Mouse (Mus musculus) kidney, embryonic 15.5 days (tissue): ENCODE results near the gene Olfr411. TPM values are rescaled to one million over a fixed set of nuclear protein-coding genes. Genes with fewer than 3 reads are reported as not detected.

Experiments
- ATAC-seq: fragments of 200-750 bp; cut with Nextera tagmentation; replicated peaks from 2 replicates; pipeline ENCODE4 v1.8.0; 2017; ENCODE audit warnings: moderate TSS enrichment; ENCODE audit not compliant: low FRiP score
- H3K27ac ChIP-seq: fragments of 300-500 bp; sonication (generic); 2 replicates; pipeline ENCODE4 v1.5.1; 2015; ENCODE audit warnings: mild to moderate bottlenecking, inconsistent platforms
- H3K27me3 ChIP-seq: fragments of 300-500 bp; sonication (generic); 2 replicates; pipeline ENCODE4 v1.6.1; 2015; ENCODE audit warnings: inconsistent platforms
- H3K36me3 ChIP-seq: fragments of 300-500 bp; sonication (generic); 2 replicates; pipeline ENCODE4 v1.6.1; 2015; ENCODE audit warnings: inconsistent platforms
- H3K4me1 ChIP-seq: fragments of 300-500 bp; sonication (generic); 2 replicates; pipeline ENCODE4 v1.6.1; 2015; ENCODE audit warnings: inconsistent platforms
- H3K4me2 ChIP-seq: fragments of 300-500 bp; sonication (generic); 2 replicates; pipeline ENCODE4 v1.6.1; 2015; ENCODE audit warnings: moderate library complexity, mild to moderate bottlenecking, inconsistent platforms
- H3K4me3 ChIP-seq: fragments of 300-500 bp; sonication (generic); replicated peaks from 2 replicates; pipeline ENCODE4 v1.5.1; 2015; ENCODE audit warnings: mild to moderate bottlenecking, inconsistent platforms
- H3K9ac ChIP-seq: fragments of 300-500 bp; sonication (generic); 2 replicates; pipeline ENCODE4 v1.6.1; 2015; ENCODE audit warnings: mild to moderate bottlenecking, inconsistent platforms
- H3K9me3 ChIP-seq: fragments of 300-500 bp; sonication (generic); replicated peaks from 2 replicates; pipeline ENCODE4 v1.6.1; 2016; ENCODE audit warnings: inconsistent platforms
- WGBS: fragments of 180-500 bp; shearing (Covaris S2); methylation state at CpG from one replicate; pipeline ENCODE4 v1.1.7; 2015; ENCODE audit warnings: mixed read lengths; 5-methylcytosine and 5-hydroxymethylcytosine counted together
- polyA plus RNA-seq: library from polyadenylated mRNA; unstranded; fragments of >200 nt; fragmentation: Nextera tagmentation; extraction: Ambion mirVana; gene quantifications from 2 replicates; pipeline ENCODE4 v1.2.1, GENCODE M21; 2015

The Olfr411 gene
- polyA plus RNA-seq, result not detected in 2 replicates

GRCm38 (mm10) chr11:74352550-74352949 is at the start of gene Olfr411:
Gene Olfr411, minus strand, starts transcription at chr11:74352650.
- Histone ChIP-seq H3K4me1 (no peaks in the 10 kb centered on the region), H3K9me3 (0 out of 2 replicates have a peak, but pooled peaks cover 3% of the 10 kb centered on the region), H3K9ac (no peak within 1 kb of the TSS), H3K4me2 (no peak within 1 kb of the TSS), H3K27me3 (no peaks in the 10 kb centered on the region), H3K4me3 (no peak within 1 kb of the TSS), H3K27ac (no peak within 1 kb of the TSS), H3K36me3 (no peaks in the 10 kb centered on the region)
- ATAC-seq, result no peak
- WGBS, result 79% methylated on average over 3 of the region's 3 CpGs

DNA sequence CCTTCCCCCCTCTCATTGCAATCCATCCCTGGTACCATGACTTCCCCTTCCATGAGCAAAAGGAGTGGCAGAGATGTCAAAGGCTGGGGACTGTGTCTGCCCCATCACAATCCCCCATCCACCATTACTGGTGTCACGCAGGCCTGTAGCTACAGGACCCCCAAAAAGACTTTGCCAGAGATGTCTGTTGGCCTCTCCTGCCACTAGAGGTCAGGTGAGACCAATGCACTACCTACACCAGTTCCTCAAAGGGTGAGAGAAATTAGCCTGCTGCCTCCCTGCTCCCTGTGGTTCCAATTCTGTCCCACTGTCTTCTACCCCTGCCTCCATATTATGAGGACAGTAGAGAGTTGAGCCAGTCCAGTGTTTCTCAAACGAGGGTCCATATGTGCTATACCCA is 49.7 kb upstream of the Olfr411 start:
- Histone ChIP-seq H3K4me2 (no peak overlapping the region), H3K36me3 (no peaks in the 10 kb centered on the region), H3K4me3 (no peak overlapping the region), H3K9ac (no peak overlapping the region), H3K27ac (no peak overlapping the region), H3K9me3 (no peaks in the 10 kb centered on the region), H3K4me1 (no peaks in the 10 kb centered on the region), H3K27me3 (no peaks in the 10 kb centered on the region)
- ATAC-seq, result no peak
- WGBS, result 63% methylated on average over 2 of the region's 2 CpGs

- Histone ChIP-seq H3K27ac (no peak overlapping the region), H3K4me3 (no peak overlapping the region), H3K9me3 (no peaks in the 10 kb centered on the region), H3K4me2 (no peak overlapping the region), H3K4me1 (no peaks in the 10 kb centered on the region), H3K9ac (no peak overlapping the region), H3K36me3 (no peaks in the 10 kb centered on the region), H3K27me3 (no peaks in the 10 kb centered on the region)
- ATAC-seq, result no peak
- WGBS, result 74% methylated on average over 18 of the region's 18 CpGs
Observed at GRCm38 (mm10) chr11:74395583-74395982, 43.1 kb upstream of the Olfr411 start.

GRCm38 (mm10) chr11:74393489-74393888 is 41.0 kb upstream of the Olfr411 start:
- 0 out of 2 replicates have a peak, but pooled peaks cover 2% of the 10 kb centered on the region for H3K36me3 ChIP-seq
- no peaks in the 10 kb centered on the region for H3K27me3 ChIP-seq
- no peaks in the 10 kb centered on the region for H3K9me3 ChIP-seq
- ATAC-seq, result no peak
- no peak overlapping the region for H3K9ac ChIP-seq
- no peak overlapping the region for H3K27ac ChIP-seq
- no peak overlapping the region for H3K4me2 ChIP-seq
- 87% methylated on average over 5 of the region's 5 CpGs for WGBS
- H3K4me3 ChIP-seq, result no peak overlapping the region
- no peaks in the 10 kb centered on the region for H3K4me1 ChIP-seq

- Histone ChIP-seq H3K27me3 (no peaks in the 10 kb centered on the region), H3K9ac (no peak overlapping the region), H3K9me3 (no peaks in the 10 kb centered on the region), H3K4me1 (no peaks in the 10 kb centered on the region), H3K4me2 (no peak overlapping the region), H3K27ac (no peak overlapping the region), H3K36me3 (0 out of 2 replicates have a peak, but pooled peaks cover 8% of the 10 kb centered on the region), H3K4me3 (no peak overlapping the region)
- 66% methylated on average over 6 of the region's 6 CpGs for WGBS
- ATAC-seq, result no peak
Observed at GRCm38 (mm10) chr11:74392903-74393302, 40.5 kb upstream of the Olfr411 start.

DNA sequence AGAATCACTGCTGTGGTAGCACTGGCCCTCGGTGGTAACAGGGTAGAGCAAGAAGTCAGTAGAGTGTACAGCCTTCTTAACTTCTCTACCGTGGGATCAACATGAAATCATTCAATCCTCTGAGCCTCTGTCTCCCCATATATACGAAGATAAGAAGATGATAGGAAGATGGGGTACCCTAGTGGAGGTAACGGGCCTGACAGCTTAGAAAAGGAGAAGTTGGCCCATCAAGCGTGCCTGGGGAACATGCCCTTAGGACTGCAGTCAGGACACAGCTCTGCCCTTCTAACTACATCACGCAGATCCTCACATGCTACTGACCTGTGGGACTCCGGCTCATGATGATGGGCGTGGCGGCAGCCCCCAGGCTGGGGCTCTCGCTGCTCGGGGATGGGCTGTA is 39.4 kb upstream of the Olfr411 start:
- Histone ChIP-seq H3K9me3 (no peaks in the 10 kb centered on the region), H3K36me3 (0 out of 2 replicates have a peak, but pooled peaks cover 8% of the 10 kb centered on the region), H3K9ac (no peak overlapping the region), H3K27me3 (no peaks in the 10 kb centered on the region), H3K4me2 (no peak overlapping the region), H3K27ac (no peak overlapping the region), H3K4me3 (no peak overlapping the region), H3K4me1 (no peaks in the 10 kb centered on the region)
- ATAC-seq, result no peak
- WGBS, result 84% methylated on average over 11 of the region's 11 CpGs

GRCm38 (mm10) chr11:74387203-74387602 is 34.8 kb upstream of the Olfr411 start:
- H3K4me1 ChIP-seq, result 0 out of 2 replicates have a peak, but pooled peaks cover 5% of the 10 kb centered on the region
- ATAC-seq, result no peak
- no peak overlapping the region for H3K4me2 ChIP-seq
- 0 out of 2 replicates have a peak, but pooled peaks cover 8% of the 10 kb centered on the region for H3K36me3 ChIP-seq
- no peak overlapping the region for H3K9ac ChIP-seq
- H3K27me3 ChIP-seq, result no peaks in the 10 kb centered on the region
- H3K4me3 ChIP-seq, result no peak overlapping the region
- no peak overlapping the region for H3K27ac ChIP-seq
- 75% methylated on average over 5 of the region's 5 CpGs for whole genome bisulfite sequencing
- no peaks in the 10 kb centered on the region for H3K9me3 ChIP-seq

DNA sequence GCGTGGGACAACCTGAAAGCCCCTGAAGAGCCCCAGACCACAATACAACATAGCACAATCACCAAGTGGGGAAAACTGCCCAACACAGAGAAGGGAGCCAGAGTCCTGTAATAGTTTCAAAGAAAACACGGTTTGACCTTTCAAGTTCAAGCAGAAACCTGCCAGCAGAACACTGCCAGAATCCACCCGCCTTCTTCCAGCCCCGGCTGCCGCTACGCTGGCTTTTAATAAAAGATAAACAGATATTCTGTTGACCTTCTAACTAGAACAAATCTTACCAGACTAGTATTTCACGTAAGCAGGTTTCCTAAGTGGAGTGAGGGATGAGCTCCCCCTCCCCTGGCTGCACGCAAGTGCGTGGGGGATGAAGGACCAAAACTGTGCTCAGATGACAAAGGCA is 33.2 kb upstream of the Olfr411 start:
- no peak for ATAC-seq
- H3K27ac ChIP-seq, result peak overlapping the region; percentile 37; the same call in 1 of the 2 replicates
- H3K4me3 ChIP-seq, result no peak overlapping the region
- 48% methylated on average over 9 of the region's 9 CpGs for WGBS
- 0 out of 2 replicates have a peak, but pooled peaks cover 5% of the 10 kb centered on the region for H3K4me1 ChIP-seq
- no peaks in the 10 kb centered on the region for H3K27me3 ChIP-seq
- no peaks in the 10 kb centered on the region for H3K9me3 ChIP-seq
- H3K4me2 ChIP-seq, result no peak overlapping the region
- H3K36me3 ChIP-seq, result 0 out of 2 replicates have a peak, but pooled peaks cover 8% of the 10 kb centered on the region
- no peak overlapping the region for H3K9ac ChIP-seq

DNA sequence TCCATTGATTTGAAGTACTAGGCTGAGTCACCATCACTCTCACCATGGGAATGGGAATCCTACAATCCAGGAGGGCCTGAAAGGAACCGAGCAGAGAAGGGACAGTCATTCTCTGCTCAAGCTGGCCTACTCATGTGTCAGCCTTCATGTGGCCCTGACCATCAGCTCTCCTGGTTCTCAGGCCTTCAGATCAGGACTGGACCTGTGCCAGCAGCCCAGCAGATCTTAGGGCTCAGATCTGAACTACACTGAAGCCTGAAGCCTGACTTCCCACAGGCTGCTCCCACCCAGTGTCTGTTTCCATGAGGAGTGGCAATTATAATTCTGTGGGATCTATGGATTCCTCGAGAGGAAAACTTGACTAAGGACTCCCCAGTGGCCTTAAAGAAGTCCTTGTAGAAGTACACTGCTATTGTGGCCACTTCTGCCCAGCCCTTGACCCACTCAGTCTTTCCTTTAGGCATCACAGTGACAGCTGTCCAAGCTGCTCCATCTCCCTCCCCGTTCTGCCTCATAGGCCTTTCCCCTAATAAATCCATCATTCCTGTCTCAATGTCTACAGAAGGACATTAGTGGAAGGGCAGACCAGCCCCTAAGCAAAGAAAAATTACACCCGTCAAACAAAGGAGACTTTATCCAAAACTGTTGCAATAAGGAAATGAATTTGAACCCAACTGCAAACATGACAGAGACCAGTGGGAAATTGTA is 26.9 kb upstream of the Olfr411 start:
- no peak overlapping the region for H3K27ac ChIP-seq
- no peaks in the 10 kb centered on the region for H3K4me1 ChIP-seq
- H3K4me2 ChIP-seq, result no peak overlapping the region
- no peaks in the 10 kb centered on the region for H3K27me3 ChIP-seq
- H3K9ac ChIP-seq, result no peak overlapping the region
- H3K4me3 ChIP-seq, result no peak overlapping the region
- H3K9me3 ChIP-seq, result no peaks in the 10 kb centered on the region
- no peak for ATAC-seq
- WGBS, result 51% methylated on average over 4 of the region's 4 CpGs
- H3K36me3 ChIP-seq, result no peaks in the 10 kb centered on the region

DNA sequence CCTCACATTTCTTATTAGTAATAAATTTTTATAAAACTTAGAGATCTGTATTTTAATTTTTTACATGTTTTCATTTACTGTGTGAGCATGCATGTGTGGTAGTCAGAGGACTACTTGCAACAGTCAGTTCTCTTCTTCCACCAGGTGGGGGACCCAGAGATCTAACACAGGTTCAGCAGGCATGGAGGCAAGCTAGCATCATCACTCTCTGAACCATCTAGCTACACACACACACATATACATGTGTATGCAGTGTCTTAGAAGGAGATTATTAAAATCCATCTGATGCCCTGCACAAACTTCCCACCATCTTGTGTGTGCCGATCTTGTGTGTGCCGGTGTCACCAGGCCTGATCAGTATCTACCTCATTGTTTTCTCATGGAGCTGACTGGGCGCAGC is 24.4 kb upstream of the Olfr411 start:
- H3K9me3 ChIP-seq, result no peaks in the 10 kb centered on the region
- H3K4me1 ChIP-seq, result no peaks in the 10 kb centered on the region
- H3K4me3 ChIP-seq, result no peak overlapping the region
- H3K36me3 ChIP-seq, result no peaks in the 10 kb centered on the region
- 70% methylated on average over 3 of the region's 3 CpGs for WGBS
- H3K9ac ChIP-seq, result no peak overlapping the region
- no peak overlapping the region for H3K27ac ChIP-seq
- H3K27me3 ChIP-seq, result no peaks in the 10 kb centered on the region
- 0 out of 2 replicates have a peak, but pooled peaks have one; percentile 33 for ATAC-seq
- no peak overlapping the region for H3K4me2 ChIP-seq

DNA sequence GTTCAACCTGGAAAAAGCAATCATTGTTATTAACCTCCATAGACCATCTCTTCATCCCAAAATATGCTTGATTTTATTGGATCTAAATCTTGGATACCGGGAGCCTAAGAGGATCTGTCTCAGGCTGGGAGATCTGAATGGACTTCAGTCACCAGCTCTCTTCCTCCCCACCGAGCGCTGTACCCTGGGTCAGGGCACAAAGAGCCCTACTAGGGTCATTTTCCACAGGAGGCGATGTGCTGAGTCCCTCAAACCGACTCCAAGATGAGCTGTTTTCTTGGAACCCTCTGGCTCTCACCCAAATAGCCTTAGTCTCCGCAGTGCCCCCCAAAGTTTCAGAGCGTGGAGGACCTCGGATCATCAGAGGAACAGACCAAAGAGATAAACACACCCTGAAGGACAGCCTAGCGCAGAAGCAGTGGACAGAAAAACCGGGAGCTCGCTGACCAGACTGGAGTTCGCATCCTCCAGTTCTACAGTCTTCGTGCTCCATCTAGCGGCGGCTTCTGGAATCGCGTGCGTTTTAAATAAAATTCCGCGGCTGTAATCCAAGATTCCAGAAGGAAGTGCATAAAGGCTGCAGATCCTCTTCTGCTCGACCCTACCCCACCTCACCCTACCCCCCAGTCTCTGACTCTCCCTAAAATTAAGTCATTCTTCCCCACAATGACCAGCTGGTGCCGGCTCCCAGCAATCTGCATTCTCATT is 19.1 kb upstream of the Olfr411 start:
- WGBS, result 13% methylated on average over 22 of the region's 22 CpGs
- H3K4me2 ChIP-seq, result no peak overlapping the region
- H3K9me3 ChIP-seq, result no peaks in the 10 kb centered on the region
- H3K4me1 ChIP-seq, result no peaks in the 10 kb centered on the region
- ATAC-seq, result 0 out of 2 replicates have a peak, but pooled peaks have one; percentile 49
- no peaks in the 10 kb centered on the region for H3K36me3 ChIP-seq
- H3K27me3 ChIP-seq, result peaks cover 11% of the 10 kb centered on the region
- no peak overlapping the region for H3K9ac ChIP-seq
- H3K4me3 ChIP-seq, result no peak overlapping the region
- H3K27ac ChIP-seq, result no peak overlapping the region

DNA sequence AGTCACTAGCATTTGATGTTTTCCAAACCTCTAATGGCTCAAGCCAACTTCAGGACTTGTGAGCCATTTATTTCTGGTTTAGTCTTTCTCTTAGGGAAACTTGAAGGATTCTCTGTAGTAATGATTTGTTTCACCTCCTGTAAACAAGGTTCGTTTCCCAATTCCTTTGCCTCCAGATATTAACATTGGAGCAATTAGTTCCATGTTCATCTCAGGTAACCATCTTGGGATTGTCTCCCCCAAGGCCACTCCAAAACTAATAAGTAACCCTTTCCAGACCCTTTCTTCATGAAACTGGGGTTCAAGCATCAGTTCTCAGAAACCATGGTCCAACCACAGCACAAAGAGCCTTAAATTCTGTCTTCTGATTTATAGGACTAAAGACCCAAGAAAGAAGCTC is 9.3 kb upstream of the Olfr411 start, which contains the start of gene Olfr412:
Olfr412 (plus strand) TSS at position 301 of the 400 bp plus-strand sequence.
- H3K27me3 ChIP-seq, result no peaks in the 10 kb centered on the region
- H3K4me2 ChIP-seq, result no peak within 1 kb of the TSS
- H3K9ac ChIP-seq, result no peak within 1 kb of the TSS
- H3K9me3 ChIP-seq, result peaks cover 7% of the 10 kb centered on the region
- H3K27ac ChIP-seq, result no peak within 1 kb of the TSS
- 75% methylated on average over 1 of the region's 1 CpGs for WGBS
- no peaks in the 10 kb centered on the region for H3K36me3 ChIP-seq
- no peak for ATAC-seq
- H3K4me1 ChIP-seq, result no peaks in the 10 kb centered on the region
- H3K4me3 ChIP-seq, result no peak within 1 kb of the TSS
